Mouse (Mus musculus) Muller cell, postnatal 12 days (primary cell): ENCODE results near the gene Col16a1.
A peak's percentile ranks its signal among the peaks of the same experiment; 100 is the strongest.

Experiments used
- DNase-seq: peaks from one replicate; pipeline ENCODE4 v3.0.0-alpha.2; 2015; ENCODE audit errors: inconsistent ontology term

Col16a1 gene

DNA sequence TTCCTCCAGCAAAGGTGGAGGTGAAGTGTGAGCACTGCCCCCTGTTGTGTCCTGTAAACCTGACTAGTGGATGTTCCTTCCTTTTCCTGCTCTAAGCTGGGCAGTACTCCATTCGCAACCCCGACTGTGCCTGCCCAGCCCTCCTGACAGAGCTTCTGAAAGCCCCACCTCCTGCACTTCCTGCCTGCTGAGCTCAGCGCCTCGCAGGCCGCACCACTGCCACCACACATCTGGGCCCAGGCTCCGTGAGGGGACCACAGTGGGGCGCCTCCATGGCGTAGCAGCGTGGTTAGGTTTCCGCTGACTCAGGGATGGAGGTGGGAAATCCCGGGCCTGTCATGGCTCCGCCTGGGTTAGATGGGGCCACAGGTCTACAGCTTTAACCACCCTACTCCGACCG lies 2.0 kb upstream of the Col16a1 start:
- DNase-seq: no peak

DNA sequence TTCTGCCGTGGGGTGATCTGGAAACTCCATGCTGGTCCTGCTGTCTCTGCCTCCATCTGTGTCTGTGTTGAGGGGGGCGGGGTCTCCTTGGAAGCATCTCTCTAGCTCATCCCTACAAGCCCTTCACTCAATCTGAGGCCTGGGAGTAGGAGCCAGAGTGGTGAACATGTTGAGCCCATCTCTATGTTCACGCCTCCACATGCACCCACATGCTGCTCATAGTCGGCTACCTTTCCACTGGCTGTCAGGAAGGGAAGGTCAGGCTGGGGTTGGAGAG lies 501 bp downstream of the Col16a1 start:
- no peak for DNase-seq

DNA sequence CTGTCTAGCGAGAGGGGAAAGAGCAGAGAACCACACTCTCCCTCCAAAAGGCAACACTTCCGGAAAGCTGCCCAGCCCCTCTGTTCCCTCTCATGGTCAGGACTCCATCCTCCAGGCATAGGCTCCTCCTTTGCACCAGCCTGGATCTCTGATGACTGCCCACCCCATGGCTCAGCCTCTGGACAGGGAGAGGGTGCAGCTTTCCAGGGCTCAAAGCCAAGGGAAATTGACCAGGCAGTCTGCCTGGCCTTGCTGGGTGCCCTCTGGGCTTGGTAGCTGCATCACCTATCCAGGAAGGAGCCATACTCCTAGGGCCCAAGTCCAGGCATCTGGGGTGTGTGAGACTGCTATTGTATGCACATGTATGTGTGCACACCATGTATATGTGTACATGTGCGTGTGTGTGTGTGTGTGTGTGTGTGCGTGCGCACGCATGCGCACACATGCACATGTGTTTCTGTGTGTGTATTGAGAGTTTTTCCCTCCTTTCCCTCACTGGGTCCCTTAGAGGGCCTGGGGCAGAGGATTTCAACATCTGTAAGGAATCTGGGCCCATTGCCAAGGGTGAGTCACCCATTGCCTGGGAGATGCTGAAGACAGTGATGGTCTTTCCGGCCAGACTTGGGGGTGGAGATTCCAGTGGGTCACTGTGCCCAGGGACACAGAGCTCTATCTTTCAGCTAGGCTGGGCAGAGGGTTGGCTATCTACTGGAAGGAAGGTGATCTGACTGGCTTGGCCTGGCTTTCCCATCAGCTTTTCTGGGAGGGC lies 2.6 kb downstream of the Col16a1 start:
- peak; percentile 91 for DNase-seq

DNA sequence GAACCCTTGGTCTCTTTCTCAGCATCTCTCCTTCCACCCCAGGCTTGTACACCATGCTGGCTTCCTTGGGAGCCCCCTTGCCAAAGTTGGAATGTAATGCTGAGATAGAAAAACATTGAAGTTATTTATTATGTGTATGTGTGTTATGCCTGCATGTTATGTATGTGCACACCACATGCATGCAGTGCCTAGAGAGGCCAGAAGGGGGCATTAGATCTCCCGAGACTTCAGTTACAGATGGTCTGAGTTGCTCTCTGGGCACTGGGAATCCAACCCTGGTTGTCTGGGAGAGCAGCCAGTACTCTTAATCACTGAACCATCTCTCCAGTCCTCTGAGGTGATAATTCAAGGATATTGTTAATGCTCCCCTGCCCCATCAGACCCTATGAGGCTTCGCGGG lies 4.6 kb downstream of the Col16a1 start:
- no peak for DNase-seq

DNA sequence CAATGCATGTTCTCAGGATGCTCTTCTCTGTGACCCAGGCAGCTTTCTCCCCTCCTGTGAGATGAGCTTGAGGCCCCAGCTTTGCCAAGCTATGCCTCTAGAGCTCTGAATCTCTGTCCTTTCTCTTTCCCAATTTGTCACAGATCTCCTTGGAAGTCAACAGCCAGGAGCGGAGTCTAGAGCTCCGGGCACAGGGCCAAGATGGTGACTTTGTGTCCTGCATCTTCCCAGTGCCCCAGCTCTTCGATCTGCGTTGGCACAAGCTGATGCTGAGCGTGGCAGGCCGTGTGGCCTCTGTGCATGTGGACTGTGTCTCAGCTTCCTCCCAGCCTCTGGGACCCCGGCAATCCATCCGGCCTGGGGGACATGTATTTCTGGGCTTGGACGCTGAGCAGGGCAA lies 5.5 kb downstream of the Col16a1 start:
- DNase-seq: no peak

GRCm38 (mm10) chr4:130054727-130055126 lies 7.1 kb downstream of the Col16a1 start:
- DNase-seq: peak; percentile 84

DNA sequence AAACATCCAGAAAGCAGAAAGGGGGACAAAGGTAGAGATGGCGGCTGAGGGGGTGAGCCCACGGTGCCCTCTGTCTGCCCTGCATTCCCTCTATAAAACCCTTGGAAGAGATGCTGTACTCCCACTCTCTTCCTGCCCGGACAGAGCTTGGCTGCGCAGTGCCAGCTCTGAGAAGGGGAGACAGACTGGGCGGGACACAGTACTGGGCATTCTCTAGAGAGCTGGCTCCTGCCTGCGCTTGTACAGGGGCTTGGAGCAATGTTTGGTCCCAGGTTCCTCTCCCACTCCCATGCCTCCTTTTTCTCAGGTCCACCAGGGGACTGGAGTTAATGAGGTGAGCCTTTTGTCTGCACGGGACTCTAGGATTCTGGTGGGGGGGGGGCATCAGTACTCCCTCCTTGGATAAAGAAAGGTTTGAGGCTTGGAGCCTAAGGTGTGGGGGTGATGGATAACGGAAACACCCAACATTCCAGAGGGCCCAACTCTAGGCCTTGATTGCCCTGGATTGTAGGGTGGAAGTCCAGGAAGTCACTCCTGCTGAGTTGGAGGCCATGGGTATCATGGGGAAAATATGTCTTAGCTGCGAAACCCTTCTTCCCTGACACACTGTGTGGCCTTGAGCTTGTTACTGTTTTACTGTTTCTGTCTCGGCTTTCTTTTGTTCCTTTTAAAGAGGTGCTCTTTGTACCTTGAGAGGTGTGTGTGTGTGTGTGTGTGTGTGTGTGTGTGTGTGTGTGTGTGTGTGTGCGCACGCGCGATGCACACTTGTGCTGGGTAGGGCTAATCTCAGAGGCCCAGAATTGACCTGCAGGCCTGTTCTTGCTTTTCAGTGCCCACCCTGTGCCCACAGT lies 7.7 kb downstream of the Col16a1 start:
- DNase-seq: no peak

DNA sequence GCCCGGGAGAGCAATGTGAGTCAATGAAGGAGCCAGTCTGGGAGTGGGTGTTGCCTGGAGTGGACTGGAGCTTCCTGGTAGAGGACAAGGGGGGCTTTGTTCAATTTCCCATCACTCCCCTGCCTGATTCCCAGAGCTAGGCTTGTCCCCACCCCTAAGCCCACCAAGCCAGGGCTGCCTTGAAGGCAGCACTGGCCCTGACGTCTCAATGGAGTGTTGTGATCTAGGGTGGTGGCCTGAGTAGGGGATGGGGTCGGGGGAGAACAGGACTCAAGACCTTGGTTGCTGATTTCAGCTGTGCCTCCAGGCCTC lies 8.3 kb downstream of the Col16a1 start:
- DNase-seq: no peak

- DNase-seq: no peak
Measured at GRCm38 (mm10) chr4:130056471-130056870, 8.8 kb downstream of the Col16a1 start.

DNA sequence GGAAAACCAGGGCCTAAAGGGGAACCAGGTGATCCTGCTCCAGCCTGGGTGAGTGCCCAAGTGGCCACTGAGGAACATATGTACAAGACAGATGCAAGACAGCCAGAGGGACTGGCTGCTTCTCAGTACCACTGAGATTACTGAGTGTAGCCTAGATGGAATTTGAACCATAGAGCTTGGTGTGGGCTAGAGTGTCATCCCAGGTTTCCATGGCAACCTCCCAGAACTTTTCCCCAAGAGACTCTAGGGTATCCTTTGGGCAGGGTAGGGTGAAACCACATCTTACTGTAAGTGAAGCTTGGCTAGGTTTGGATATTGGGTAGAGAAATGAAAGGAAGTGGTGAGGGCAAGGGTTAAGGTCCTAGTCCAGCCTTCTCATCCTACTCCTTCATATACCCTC lies 13.3 kb downstream of the Col16a1 start:
- DNase-seq: no peak

DNA sequence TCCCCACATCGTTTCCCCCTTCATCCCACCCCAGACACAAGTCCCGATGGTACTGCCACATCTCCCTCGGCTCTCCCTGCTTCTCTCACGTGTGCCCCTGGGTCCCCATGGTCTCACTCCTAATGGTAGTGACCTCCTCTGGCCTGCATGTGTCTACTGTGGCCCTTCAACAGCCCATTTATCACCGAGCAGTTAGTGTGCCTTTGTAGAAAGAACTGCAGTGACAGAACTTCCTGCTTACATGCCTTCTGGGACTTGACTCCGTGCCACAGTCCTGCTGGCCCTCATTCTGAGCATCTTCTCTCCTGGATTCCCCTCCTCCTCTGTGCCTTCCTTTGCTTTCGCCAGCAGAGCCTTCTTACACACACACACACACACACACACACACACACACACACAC lies 15.6 kb downstream of the Col16a1 start:
- DNase-seq: no peak

GRCm38 (mm10) chr4:130066816-130067215 lies 19.2 kb downstream of the Col16a1 start:
- DNase-seq: no peak

- no peak for DNase-seq
Measured at GRCm38 (mm10) chr4:130070523-130070922, 22.9 kb downstream of the Col16a1 start.

GRCm38 (mm10) chr4:130071758-130072157 lies 24.1 kb downstream of the Col16a1 start:
- DNase-seq: no peak

DNA sequence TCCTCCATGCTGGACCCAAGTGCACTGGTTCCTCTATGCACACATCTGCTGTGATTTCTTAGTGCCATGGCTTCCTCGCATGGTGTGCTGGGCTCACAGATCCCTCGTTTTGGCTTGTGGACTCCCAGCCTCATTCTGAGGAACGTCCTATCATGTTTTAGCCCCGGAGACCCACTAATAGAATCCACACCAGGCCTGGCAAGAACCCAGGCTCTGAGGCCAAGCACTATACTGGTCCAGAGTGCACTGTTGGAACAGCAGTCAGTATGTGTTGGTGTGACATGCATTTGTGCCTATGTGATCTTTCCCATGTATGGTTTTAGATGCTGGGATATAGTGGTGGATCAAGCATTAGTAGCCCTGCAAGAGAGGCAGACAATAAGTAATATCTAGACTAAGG lies 25.7 kb downstream of the Col16a1 start:
- no peak for DNase-seq

- peak; percentile 93 for DNase-seq
Measured at GRCm38 (mm10) chr4:130074761-130075515, 27.3 kb downstream of the Col16a1 start.

DNA sequence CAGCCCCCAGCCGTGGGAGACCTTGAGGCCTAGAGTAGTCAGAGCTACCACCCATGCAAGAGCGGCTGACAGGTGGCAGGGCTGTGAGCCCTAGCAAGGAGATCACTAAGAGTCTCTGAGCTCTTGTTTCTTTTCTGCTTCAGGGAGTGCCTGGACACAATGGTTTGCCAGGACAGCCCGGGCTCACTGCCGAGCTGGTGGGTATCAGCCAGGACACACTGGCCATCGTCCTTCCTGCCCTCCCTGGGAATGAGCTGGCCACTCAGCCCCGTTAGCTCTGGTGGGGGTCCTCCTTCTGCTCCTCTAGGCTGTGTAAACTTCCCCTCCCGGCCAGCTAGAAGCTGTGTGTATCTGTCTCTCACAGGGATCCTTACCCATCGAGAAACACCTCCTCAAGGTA lies 29.2 kb downstream of the Col16a1 start:
- peak; percentile 35 for DNase-seq

DNA sequence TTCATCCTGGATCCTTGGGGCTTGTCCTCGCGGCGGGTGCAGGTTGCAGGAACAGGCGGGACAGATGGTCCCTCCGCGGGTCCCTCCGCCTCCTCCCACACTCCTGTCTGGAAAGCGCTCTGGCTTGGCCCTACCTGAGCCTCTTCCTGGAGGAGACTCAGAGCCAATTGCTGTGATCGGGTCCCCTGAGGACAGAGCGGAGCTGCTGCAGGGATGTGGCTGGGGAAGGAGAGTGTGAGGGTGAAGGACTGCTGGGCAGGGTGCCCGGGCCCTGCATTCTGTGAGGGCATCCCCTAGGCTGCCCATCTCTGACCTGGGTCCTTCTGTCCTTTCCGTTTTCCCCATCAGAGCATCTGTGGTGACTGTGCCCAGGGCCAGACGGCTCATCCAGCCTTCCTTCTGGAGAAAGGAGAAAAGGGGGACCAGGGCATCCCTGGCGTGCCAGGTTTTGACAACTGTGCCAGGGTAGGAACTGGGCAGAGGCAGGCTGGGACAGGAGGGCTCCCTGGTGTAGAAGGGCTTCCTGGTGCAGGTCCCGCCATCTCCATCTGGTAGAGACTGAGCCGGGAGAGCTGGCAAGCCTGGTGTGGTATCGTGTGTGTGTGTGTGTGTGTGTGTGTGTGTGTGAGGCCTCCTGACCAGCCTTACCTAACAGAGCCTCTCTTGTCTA lies 31.3 kb downstream of the Col16a1 start:
- DNase-seq: no peak

DNA sequence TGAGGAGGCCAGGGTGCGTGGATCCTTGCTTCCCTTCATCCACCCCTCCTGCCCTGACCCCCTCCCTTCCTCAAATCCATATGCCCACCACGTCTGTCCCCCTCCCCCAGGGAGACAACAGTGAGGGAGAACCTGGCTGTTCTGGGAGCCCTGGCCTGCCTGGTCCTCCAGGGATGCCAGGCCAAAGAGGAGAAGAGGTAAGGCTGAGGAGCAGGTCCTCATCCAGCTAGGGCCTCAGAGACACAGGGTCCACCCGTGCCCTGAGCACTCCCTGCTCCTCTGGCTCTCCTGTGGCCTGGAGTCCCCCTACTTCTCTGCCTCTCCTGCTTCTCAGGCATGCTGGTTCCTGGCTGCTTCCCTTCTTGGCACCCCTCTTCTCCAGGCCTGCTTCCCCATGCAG lies 31.9 kb downstream of the Col16a1 start:
- no peak for DNase-seq

GRCm38 (mm10) chr4:130081345-130082190 lies 33.9 kb downstream of the Col16a1 start:
- DNase-seq: peak; percentile 73

- no peak for DNase-seq
Measured at GRCm38 (mm10) chr4:130082211-130082610, 34.6 kb downstream of the Col16a1 start.
